Mouse (Mus musculus): ENCODE measurements around the gene Tmem102. TPM values are rescaled to one million over a fixed set of nuclear protein-coding genes. Genes with fewer than 3 reads are reported as not detected.

The Tmem102 gene
- polyA plus RNA-seq, 1 experiment from 2014 or later, result 0.86 TPM

DNA sequence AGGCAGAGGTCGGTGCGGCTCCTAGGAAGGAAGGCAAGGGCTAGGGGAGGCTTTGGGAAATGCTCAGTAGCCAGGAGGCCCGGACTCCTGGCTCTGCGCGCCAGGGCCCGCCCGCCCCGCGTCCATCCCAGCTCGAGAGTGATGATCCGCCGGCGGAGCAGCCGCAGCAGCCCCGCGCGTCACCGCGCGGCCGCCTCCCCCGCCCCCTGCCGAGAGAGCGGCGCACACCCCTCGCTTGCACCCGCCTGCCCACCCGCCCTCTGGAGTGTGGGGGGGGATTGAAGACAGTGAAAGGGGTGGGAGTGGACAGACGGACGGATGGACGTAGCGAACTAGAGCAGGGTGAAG lies 32.2 kb upstream of the Tmem102 start, which contains the start of gene Nlgn2:
Gene Nlgn2, minus strand, starts transcription at position 181 of the 348 bp plus-strand sequence.
- peak; percentile 82 for ATAC-seq (replicated peaks)
- no peaks in the 10 kb centered on the region; the same call in 1 of the 2 replicates for H3K36me3 ChIP-seq (replicated peaks)
- H3K27ac ChIP-seq, result peak within 1 kb of the TSS; percentile 97
- H3K4me2 ChIP-seq, result peak within 1 kb of the TSS; percentile 96
- peak within 1 kb of the TSS; percentile 98 for H3K9ac ChIP-seq
- H3K4me1 ChIP-seq, result peaks cover 43% of the 10 kb centered on the region
- no peaks in the 10 kb centered on the region for H3K27me3 ChIP-seq (replicated peaks)
- 0% methylated on average over 29 of the region's 32 CpGs for WGBS
- H3K4me3 ChIP-seq, result peak within 1 kb of the TSS; percentile 89
- H3K9me3 ChIP-seq, result no peaks in the 10 kb centered on the region

DNA sequence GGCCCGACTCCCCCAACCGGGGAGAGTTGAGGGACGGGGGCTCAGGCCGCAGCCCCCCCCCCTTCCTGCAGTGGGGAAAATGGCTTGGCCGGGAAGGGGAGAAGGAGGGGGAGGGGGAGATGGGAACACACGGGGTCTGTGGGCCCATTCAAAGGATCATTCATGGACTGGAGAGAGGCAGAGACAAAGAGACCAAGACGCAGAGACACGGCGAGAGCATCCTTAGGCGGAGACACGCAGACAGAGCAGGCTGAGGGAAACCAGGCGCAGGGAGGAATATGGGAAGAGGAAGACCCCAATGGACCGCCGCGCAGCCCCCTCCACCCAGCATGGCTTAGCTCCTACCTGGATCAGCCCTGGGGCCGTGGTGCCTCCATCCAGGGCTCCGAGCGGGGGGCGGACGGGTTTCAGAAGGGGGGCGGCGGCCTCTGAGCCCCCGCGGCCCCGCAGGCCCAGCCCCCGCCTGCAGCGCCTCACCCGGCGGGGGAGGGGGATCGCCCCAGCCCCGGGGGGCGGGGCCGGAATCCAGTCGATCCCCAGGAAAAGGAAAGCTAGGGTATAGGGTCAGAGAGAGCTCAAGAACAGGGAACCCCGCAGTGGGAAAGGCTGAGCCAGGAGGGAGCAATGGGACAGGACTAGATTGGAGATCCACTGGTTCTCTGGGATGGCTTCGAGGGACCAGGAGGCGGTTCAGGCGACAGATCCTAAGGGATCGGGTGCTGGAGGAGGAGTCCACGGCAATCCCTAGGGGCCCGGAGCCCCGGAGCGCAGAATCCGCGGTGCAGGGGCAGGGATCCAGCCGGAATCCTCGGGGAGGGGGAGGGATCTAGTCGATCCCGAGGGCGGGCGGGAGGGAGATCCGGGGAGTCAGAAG lies 31.5 kb upstream of the Tmem102 start:
- H3K4me2 ChIP-seq, result peak overlapping the region; percentile 96
- H3K36me3 ChIP-seq (replicated peaks), result peaks cover 3% of the 10 kb centered on the region; the same call in 1 of the 2 replicates
- H3K4me3 ChIP-seq, result peak overlapping the region; percentile 89
- WGBS, result under 1% methylated on average over 51 of the region's 52 CpGs
- no peaks in the 10 kb centered on the region for H3K27me3 ChIP-seq (replicated peaks)
- peak; percentile 7 for ATAC-seq (replicated peaks)
- peak overlapping the region; percentile 97 for H3K27ac ChIP-seq
- H3K4me1 ChIP-seq, result peaks cover 46% of the 10 kb centered on the region
- H3K9ac ChIP-seq, result peak overlapping the region; percentile 98
- H3K9me3 ChIP-seq, result no peaks in the 10 kb centered on the region

DNA sequence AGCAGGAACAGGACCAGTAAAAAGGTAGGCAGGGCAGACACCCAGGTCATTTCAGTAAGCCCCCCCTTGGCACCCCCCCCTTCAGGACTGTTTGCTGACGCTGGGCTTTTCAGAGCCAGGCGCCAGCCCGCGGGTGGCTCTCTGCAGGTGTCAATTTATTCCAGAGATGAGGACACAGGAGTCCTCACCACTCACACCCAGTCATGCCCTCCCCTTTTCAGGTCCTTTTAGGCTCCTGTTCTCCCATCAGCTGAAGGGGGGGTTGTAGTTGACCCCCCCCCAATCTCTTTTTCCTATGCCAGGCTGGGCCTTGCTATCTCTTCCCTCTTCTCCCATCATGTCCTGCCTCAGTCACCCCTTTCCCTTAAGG lies 30.5 kb upstream of the Tmem102 start:
- peak overlapping the region; percentile 98 for H3K9ac ChIP-seq
- peaks cover 3% of the 10 kb centered on the region; the same call in 1 of the 2 replicates for H3K36me3 ChIP-seq (replicated peaks)
- WGBS, result 2% methylated on average over 4 of the region's 4 CpGs
- H3K4me1 ChIP-seq, result peaks cover 46% of the 10 kb centered on the region
- ATAC-seq (replicated peaks), result no peak
- H3K27ac ChIP-seq, result peak overlapping the region; percentile 97
- H3K9me3 ChIP-seq, result no peaks in the 10 kb centered on the region
- peak overlapping the region; percentile 96 for H3K4me2 ChIP-seq
- H3K4me3 ChIP-seq, result peak overlapping the region; percentile 89
- no peaks in the 10 kb centered on the region for H3K27me3 ChIP-seq (replicated peaks)

DNA sequence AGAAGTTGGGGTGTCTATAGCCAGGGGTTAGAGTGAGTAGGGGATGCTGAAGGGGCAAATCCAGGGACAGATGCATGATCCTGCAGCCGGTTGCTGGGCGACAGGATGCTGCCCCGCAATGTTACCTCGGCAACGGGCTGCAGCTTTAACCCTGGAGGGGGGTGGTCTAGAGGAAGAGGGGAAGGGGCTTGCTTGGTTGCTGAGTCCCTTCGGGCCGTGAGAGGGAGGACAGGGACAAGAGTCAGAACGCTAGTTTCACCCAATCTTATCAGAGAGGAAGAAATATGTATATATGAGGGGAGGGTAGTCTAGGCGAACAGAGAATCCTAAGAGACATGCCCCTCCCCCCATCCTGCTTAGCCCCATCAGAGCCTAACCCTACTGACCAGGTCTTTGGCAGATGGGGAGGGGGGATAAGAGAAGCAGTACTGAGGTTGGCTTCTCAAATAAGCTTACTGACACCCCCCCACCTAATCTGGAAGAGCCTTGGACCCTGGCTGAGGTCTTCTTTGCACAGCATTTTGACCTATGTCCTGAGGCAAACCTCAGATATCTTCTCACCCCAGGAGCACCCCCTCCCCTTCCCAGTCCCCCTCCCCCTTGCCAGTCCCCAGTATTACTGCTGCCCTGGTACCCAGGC lies 30.0 kb upstream of the Tmem102 start:
- no peaks in the 10 kb centered on the region for H3K27me3 ChIP-seq (replicated peaks)
- no peaks in the 10 kb centered on the region for H3K9me3 ChIP-seq
- H3K4me2 ChIP-seq, result peak overlapping the region; percentile 96
- no peak for ATAC-seq (replicated peaks)
- H3K4me3 ChIP-seq, result peak overlapping the region; percentile 89
- 3% methylated on average over 9 of the region's 9 CpGs for WGBS
- peaks cover 46% of the 10 kb centered on the region for H3K4me1 ChIP-seq
- H3K9ac ChIP-seq, result peak overlapping the region; percentile 98
- peaks cover 3% of the 10 kb centered on the region; the same call in 1 of the 2 replicates for H3K36me3 ChIP-seq (replicated peaks)
- peak overlapping the region; percentile 97 for H3K27ac ChIP-seq

DNA sequence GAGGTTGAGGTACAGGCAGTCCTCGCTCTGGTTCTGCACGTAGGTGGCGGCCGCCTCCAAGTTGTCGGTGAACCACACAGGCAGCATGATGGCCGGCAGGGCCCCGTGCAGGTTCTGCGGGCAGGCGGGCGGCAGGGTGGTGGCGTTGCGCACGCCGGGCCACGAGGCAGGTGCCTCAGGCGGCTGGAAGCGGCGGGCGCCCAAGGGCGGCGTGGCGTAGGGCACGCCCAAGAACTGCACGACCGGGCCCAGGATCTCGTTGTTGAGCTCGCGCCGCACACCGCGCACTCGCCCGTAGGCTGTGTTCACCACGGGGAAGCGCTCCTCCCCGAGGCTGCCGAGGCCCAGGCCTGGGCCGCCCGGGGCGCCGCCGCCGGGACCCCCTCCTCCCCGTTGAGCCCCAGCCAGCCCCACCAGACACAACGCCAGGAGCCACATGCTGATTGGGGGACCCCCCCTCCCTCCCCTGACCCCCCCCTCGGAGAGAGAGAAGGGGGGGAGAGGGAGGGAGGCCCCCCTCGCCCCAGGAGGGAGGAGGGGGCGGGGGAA lies 28.7 kb upstream of the Tmem102 start:
- Histone ChIP-seq H3K4me1 (peaks cover 42% of the 10 kb centered on the region), H3K4me3 (peak overlapping the region; percentile 89), H3K9me3 (no peaks in the 10 kb centered on the region), H3K27ac (peak overlapping the region; percentile 97), H3K27me3 (replicated peaks) (no peaks in the 10 kb centered on the region), H3K36me3 (replicated peaks) (peaks cover 3% of the 10 kb centered on the region; the same call in 1 of the 2 replicates), H3K4me2 (peak overlapping the region; percentile 96), H3K9ac (peak overlapping the region; percentile 98)
- WGBS, result 6% methylated on average over 47 of the region's 48 CpGs
- ATAC-seq (replicated peaks), result no peak

DNA sequence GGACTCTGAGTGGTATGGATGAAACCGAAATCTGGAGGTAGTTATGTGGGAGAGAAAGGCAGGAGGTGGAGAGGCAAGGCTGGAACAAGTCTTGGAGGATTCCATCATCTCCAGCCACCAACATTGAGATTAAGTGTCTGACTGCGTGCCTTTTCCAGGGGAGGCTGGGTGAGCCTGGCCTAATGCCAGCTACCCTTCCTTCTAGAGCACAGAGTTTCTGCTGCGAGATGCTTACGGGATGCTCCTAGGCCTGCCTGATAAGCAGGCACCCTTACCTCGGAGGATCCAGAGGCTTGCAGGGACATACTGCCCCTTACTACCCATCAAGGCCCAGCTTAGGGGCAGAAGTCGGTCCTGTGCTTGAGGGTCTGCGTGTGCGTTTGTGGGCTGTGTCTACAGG lies 28.1 kb upstream of the Tmem102 start:
- peaks cover 40% of the 10 kb centered on the region for H3K4me1 ChIP-seq
- H3K9ac ChIP-seq, result peak overlapping the region; percentile 98
- no peaks in the 10 kb centered on the region for H3K27me3 ChIP-seq (replicated peaks)
- ATAC-seq (replicated peaks), result no peak
- peak overlapping the region; percentile 96 for H3K4me2 ChIP-seq
- no peaks in the 10 kb centered on the region for H3K9me3 ChIP-seq
- H3K36me3 ChIP-seq (replicated peaks), result peaks cover 3% of the 10 kb centered on the region; the same call in 1 of the 2 replicates
- H3K4me3 ChIP-seq, result peak overlapping the region; percentile 89
- 63% methylated on average over 8 of the region's 8 CpGs for WGBS
- H3K27ac ChIP-seq, result peak overlapping the region; percentile 97; the same call in 1 of the 2 replicates

DNA sequence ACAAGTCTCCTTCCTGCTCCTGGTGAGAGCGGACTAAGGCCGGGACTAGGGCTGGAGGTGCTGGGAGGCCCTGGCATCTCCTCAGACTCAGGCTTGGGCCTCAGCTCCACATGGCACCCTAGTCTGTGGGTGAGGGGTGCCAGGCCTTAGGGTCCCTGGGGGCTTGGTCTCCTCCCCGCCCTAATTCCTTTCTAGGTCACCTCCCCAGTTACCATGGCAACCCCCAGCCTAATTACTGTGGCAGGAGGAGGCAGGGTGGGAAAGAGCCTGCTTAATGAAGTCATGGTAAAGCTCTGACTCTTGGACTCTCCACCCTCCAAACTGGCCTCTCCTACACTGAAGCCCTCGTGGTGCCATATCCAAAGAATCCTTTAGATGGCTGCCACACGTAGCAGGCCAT lies 23.4 kb upstream of the Tmem102 start:
- no peaks in the 10 kb centered on the region for H3K27me3 ChIP-seq (replicated peaks)
- H3K36me3 ChIP-seq (replicated peaks), result peaks cover 31% of the 10 kb centered on the region
- WGBS, result 63% methylated on average over 5 of the region's 5 CpGs
- H3K9me3 ChIP-seq, result no peaks in the 10 kb centered on the region
- H3K9ac ChIP-seq, result no peak overlapping the region
- no peak for ATAC-seq (replicated peaks)
- H3K4me1 ChIP-seq, result peaks cover 16% of the 10 kb centered on the region
- H3K27ac ChIP-seq, result no peak overlapping the region
- no peak overlapping the region for H3K4me2 ChIP-seq
- no peak overlapping the region for H3K4me3 ChIP-seq

DNA sequence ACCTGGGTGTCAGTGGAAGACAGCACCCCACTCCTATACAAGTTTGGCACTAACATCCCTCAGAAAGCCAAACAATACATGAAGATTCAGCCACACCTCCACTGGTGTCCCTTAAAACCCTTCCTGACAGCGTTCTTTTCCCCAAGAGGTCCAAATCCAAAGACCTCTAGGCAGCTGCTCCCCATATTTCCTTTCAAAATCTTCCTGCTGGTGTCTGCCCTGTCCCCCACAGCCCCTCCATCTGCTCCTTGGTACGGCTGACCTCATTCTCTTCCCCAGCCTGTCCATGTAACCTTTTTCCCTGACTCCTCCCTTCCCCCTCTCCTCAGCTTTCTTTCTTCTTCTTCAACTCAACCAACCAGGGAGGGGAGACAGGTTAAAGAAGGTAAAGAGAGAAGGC lies 18.0 kb upstream of the Tmem102 start:
- H3K36me3 ChIP-seq (replicated peaks), result peaks cover 28% of the 10 kb centered on the region
- WGBS, result 70% methylated on average over 2 of the region's 2 CpGs
- no peak overlapping the region for H3K9ac ChIP-seq
- H3K4me2 ChIP-seq, result no peak overlapping the region
- H3K27me3 ChIP-seq (replicated peaks), result no peaks in the 10 kb centered on the region
- H3K4me1 ChIP-seq, result no peaks in the 10 kb centered on the region
- no peak overlapping the region for H3K4me3 ChIP-seq
- H3K27ac ChIP-seq, result no peak overlapping the region
- no peak for ATAC-seq (replicated peaks)
- H3K9me3 ChIP-seq, result no peaks in the 10 kb centered on the region

DNA sequence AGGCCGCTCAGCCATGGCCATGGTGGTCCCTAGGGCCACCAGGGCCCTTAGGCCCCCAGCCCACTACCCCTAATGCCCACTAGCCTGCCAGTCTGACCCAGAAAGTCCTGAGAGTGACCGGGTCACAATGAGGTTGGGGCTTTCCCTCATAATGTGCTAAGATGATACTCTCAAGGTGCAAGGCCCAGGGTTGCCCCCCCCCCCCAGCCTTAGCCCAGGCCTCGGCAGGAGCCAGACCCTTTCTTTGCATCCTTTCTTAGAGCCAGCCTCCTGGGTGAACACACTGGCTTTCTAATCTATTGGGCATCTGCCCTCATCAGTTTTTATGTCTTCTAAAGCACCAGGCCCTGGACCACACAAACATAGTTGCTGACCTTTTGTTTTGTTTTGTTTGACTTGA lies 16.7 kb upstream of the Tmem102 start, which contains the start of gene Spem1:
Gene Spem1, minus strand, starts transcription at position 101 of the 400 bp plus-strand sequence.
- Histone ChIP-seq H3K9me3 (no peaks in the 10 kb centered on the region), H3K4me3 (no peak within 1 kb of the TSS), H3K9ac (no peak within 1 kb of the TSS), H3K4me1 (no peaks in the 10 kb centered on the region), H3K4me2 (no peak within 1 kb of the TSS), H3K27ac (no peak within 1 kb of the TSS), H3K27me3 (replicated peaks) (no peaks in the 10 kb centered on the region), H3K36me3 (replicated peaks) (peaks cover 15% of the 10 kb centered on the region; the same call in 1 of the 2 replicates)
- WGBS, result 91% methylated on average over 3 of the region's 3 CpGs
- ATAC-seq (replicated peaks), result no peak

DNA sequence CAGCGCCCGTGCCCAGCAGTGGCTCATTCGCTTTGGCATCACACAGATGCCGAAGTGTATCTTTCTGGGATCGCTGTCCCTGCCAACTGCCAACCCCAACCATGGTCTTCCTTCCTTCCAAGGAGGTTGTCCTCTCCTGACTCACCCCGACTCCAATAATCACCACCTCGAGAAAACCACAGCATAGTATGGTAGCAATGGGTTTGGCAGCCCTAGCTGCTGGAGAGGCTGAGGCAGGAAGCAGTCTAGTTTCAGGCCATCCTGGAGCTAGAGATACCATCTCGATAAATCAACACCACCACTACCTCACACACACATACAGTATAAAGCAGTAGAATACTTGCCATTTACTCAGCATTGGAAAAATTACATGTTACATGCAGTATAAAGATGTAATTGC lies 13.4 kb upstream of the Tmem102 start:
- ATAC-seq (replicated peaks), result no peak
- 88% methylated on average over 8 of the region's 8 CpGs for WGBS
- H3K4me1 ChIP-seq, result no peaks in the 10 kb centered on the region
- H3K9me3 ChIP-seq, result no peaks in the 10 kb centered on the region
- no peak overlapping the region for H3K4me3 ChIP-seq
- H3K27me3 ChIP-seq (replicated peaks), result no peaks in the 10 kb centered on the region
- no peak overlapping the region for H3K4me2 ChIP-seq
- H3K9ac ChIP-seq, result no peak overlapping the region
- 0 out of 2 replicates have a peak, but pooled peaks cover under 1% of the 10 kb centered on the region for H3K36me3 ChIP-seq (replicated peaks)
- no peak overlapping the region for H3K27ac ChIP-seq

DNA sequence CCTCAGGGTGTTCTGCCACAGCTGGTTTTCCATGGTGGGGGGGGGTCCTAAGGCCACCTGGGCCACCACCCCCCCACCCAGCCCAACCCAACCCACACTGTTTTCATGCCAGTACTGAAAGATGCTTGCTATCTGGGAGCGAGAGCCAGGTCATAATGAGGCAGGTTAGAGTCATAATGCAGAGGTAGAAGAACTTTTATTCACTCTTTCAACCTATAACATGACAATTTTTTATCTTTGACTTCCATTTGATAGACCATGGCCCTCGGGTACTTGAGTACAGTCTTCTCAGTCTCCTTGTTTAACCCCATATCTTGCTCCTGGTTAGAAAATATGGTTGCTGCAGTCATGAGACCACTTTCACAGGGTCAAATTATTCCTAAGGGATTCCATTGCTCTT lies 12.9 kb upstream of the Tmem102 start, which contains the start of gene Spem2:
Gene Spem2, minus strand, starts transcription at position 101 of the 400 bp plus-strand sequence.
- no peaks in the 10 kb centered on the region for H3K9me3 ChIP-seq
- no peak within 1 kb of the TSS for H3K9ac ChIP-seq
- ATAC-seq (replicated peaks), result no peak
- H3K4me3 ChIP-seq, result no peak within 1 kb of the TSS
- no peak within 1 kb of the TSS for H3K4me2 ChIP-seq
- no peaks in the 10 kb centered on the region for H3K4me1 ChIP-seq
- 86% methylated on average over 2 of the region's 2 CpGs for WGBS
- H3K27me3 ChIP-seq (replicated peaks), result no peaks in the 10 kb centered on the region
- H3K27ac ChIP-seq, result no peak within 1 kb of the TSS
- no peaks in the 10 kb centered on the region for H3K36me3 ChIP-seq (replicated peaks)

DNA sequence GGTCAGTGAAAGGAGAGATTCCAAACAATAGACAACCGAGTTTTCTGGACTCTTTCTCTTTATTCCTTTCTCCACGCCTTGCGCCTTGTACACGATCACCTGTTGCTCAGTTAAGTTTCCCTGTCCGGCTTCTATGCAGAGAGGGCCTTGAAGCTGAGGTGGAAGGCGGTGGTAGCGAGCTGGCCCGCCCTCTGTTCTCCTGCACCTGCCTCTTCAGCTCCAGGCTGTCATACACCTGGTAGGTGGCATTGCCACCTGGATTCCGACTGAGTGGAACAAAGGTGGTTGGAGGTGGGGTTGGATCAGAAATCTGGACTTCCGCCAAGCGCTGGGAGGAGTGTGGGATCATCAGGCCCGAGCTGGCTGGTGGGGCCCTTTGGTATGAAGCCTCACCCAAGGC lies 11.1 kb upstream of the Tmem102 start:
- Histone ChIP-seq H3K4me3 (no peak overlapping the region), H3K36me3 (replicated peaks) (no peaks in the 10 kb centered on the region), H3K27ac (no peak overlapping the region), H3K4me2 (no peak overlapping the region), H3K4me1 (no peaks in the 10 kb centered on the region), H3K9me3 (no peaks in the 10 kb centered on the region), H3K27me3 (replicated peaks) (no peaks in the 10 kb centered on the region), H3K9ac (no peak overlapping the region)
- 89% methylated on average over 12 of the region's 12 CpGs for WGBS
- ATAC-seq (replicated peaks), result no peak

Data from midbrain, embryonic 15.5 days (tissue).